Comparison of ENCODE assay signal across 1 mouse cellular context in the genomic region with DNA sequence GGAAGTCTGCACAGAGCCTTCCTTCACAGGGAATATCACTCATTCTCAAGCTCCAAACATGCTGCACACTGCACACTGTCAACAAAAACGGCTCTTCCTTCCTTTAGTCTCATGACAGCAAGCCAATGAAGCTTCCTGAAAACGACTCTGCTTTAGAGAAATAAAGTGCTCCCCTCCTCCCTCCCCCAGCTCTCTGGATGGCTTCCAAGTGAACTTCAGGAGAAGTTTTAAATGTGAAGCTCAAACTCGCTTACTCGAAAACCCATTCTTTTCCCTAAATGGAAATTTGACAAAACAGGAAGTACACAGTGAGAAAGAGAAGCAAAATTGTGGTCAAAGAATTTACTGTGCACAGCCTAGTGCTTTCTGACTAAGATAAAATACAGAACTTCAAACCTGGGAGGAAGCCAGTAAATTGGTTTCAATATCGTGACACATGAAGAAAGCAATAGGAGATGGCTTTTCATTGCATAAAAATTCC.
TF ChIP-seq lines count a peak whose summit lies in the region.

No protein-coding gene starts in this region.

TF ChIP-seq in MEL, 35 proteins besides CTCF, POLR2A, EP300 and RAD21 (continued from another document):
- peak; percentile 50; the same call in 1 of the 2 replicates for TF ChIP-seq HCFC1 (IDR thresholded peaks at IDR 0.05; ENCODE audit: low read depth, low read length)
- TF ChIP-seq POLR2AphosphoS2 (IDR thresholded peaks at IDR 0.05; ENCODE audit: low read length) = no peak; the same call in none of the 2 replicates
- peak; percentile 75 for TF ChIP-seq TBP (IDR thresholded peaks at IDR 0.05; ENCODE audit: low read depth, low read length)
- TF ChIP-seq SMC3 (IDR thresholded peaks at IDR 0.05; ENCODE audit: low read depth, low read length) = no peak
- peak; percentile 60 for TF ChIP-seq MAZ (IDR thresholded peaks at IDR 0.05; ENCODE audit: low read depth, low read length)
- TF ChIP-seq MAX (IDR thresholded peaks at IDR 0.05; ENCODE audit: low read length) = peak; percentile 74; the same call in 1 of the 2 replicates
- TF ChIP-seq KAT2A (conservative IDR thresholded peaks at IDR 0.05; ENCODE audit: low read depth, low read length) = no peak
- no peak for TF ChIP-seq CHD1 (IDR thresholded peaks at IDR 0.05; ENCODE audit: low read depth, low read length)
- peak; percentile 93 for TF ChIP-seq MXI1 (IDR thresholded peaks at IDR 0.05; ENCODE audit: low read depth, low read length)
- TF ChIP-seq ETS1 (IDR thresholded peaks at IDR 0.05; ENCODE audit: low read depth, low read length) = peak; percentile 90
- TF ChIP-seq TCF12 (IDR thresholded peaks at IDR 0.05; ENCODE audit: low read depth, low read length) = peak; percentile 39; the same call in 1 of the 2 replicates
- no peak for TF ChIP-seq MYB (IDR thresholded peaks at IDR 0.05; ENCODE audit: low read depth, low read length)
- TF ChIP-seq GATA1 (IDR thresholded peaks at IDR 0.05; ENCODE audit: low read depth, low read length) = peak; percentile 69
- no peak for TF ChIP-seq USF1 (IDR thresholded peaks at IDR 0.05; ENCODE audit: low read depth, low read length)
- no peak for TF ChIP-seq ZKSCAN1 (IDR thresholded peaks at IDR 0.05; ENCODE audit: low read depth, low read length)
- peak; percentile 67 for TF ChIP-seq ELF1 (IDR thresholded peaks at IDR 0.05; ENCODE audit: low read depth, low read length)
- TF ChIP-seq JUND (IDR thresholded peaks at IDR 0.05; ENCODE audit: low read depth, low read length) = no peak
- TF ChIP-seq MAFK (IDR thresholded peaks at IDR 0.05; ENCODE audit: borderline replicate concordance, low read depth, low read length) = no peak
TF ChIP-seq in MEL: peak in this region for 14.
